Mouse (Mus musculus): ENCODE data around the gene Creld2.
"Not testable (repeated sequence)": the region's sequence is repeated elsewhere in the genome, so short reads cannot be mapped to it uniquely, and the experiment has no call there.

The Creld2 gene

DNA sequence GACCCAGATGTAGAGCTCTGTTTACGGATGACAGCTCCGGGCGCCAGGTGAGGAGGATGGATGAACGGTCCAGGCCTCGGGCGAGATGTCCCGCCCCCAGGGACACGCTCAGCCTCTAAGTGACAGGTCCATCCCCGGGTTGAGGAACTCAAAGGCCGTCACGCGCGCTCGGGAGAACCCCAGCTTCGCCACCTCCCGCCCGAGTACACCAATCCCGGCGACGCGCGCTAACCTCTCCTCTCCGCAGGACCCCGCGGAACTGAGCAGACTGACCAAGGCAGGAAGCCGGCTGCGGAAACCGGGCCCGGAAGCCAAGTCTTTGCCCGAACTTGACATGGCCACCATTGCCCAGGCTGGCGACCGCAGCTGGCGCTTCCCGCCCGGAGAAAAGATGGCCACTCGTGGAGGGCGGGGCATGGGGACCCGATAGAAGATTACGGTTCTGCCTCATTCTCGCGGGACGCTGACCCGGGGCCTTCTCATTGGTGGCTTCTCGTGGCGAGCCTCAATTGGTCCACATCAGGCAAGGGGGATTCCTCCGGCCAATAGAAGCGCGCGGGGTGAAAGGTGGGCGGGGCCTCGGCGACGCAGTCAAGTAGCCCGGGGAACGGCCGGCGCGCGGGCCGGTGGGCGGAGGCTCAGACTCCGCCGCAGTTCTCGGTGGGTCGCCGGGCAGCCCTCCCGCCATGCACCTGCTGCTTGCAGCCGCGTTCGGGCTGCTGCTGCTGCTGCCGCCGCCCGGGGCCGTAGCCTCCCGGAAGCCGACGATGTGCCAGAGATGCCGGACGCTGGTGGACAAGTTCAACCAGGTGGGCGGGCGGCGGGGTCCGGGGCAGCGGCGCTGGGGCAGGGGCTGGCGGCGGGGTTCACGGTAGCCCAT is at the start of gene Creld2, which contains the start of gene Alg12:
Gene Creld2, plus strand, starts transcription at position 621 of the 880 bp plus-strand sequence.
Gene Alg12, minus strand, starts transcription at position 293 of the 880 bp plus-strand sequence.
- in situ Hi-C loops (cut with MboI; ENCODE audit: low pct_unique_long_range_greater_than_20kb in 1 of 2, low sequenced_read_pairs in 2 of 2, unreplicated experiment in 1 of 2) = no loop called here

DNA sequence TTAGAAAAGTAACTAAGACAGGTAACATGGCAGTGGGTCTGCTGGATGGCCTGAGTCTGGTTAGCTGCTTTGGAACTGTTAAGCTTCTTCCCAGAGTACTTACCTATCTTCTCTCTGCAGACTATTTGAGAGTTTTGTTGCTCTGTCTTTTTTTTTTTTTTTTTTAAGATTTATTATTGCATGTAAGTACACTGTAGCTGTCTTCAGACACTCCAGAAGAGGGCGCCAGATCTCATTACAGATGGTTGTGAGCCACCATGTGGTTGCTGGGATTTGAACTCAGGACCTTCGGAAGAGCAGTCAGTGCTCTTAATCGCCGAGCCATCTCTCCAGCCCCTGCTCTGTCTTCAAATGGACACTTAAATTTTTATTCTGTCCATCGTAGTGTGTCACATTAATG is 44.8 kb upstream of the Creld2 start:
- in situ Hi-C loops (cut with MboI; ENCODE audit: low pct_unique_long_range_greater_than_20kb in 1 of 2, low sequenced_read_pairs in 2 of 2, unreplicated experiment in 1 of 2) = not testable (repeated sequence)

DNA sequence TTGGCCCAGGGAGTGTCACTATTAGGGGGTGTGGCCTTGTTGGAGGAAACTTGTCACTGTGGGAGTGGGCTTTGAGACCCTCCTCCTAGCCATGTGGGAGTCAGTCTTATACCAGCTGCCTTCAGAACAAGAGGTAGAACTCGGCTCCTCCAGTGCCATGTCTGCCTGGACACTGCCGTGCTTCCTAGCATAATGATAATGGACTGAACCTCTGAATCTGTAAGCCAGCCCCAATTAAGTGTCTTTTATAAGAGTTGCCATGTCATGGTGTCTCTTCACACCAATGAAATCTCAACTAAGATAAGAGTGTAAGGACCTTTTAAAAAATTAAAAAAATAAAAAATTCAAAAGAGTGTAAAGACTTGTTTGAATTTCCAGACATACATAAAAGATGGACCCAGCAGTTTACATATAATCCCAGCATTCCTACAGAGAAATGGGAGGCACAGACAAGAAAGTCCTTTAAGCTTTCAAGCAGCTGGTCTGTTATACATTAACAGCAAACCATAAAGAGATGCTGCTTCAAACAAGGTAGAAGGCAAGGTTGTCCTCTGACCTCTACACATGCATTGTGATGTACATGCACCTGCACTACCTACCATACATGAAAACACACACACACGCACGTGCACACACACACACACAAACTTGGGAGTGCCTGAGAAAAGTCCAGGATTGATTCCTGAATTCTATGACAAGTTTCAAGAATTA is 27.2 kb upstream of the Creld2 start:
- in situ Hi-C loops (cut with MboI; ENCODE audit: low pct_unique_long_range_greater_than_20kb in 1 of 2, low sequenced_read_pairs in 2 of 2, unreplicated experiment in 1 of 2) = no loop called here

DNA sequence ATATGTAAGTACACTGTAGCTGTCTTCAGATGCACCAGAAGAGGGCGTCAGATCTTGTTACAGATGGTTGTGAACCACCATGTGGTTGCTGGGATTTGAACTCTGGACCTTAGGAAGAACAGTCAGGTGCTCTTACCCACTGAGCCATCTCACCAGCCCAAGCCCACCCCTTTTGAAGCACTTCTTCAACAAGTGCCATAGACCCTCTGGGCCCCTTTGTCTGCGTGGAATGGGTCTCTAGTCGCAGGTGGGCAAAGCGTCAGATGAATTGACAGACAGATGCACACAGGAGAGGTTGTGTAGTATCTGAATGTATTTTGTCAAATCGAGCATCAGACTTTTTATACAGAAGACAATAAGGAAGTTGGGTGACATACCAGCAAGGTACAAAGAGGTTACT is 24.7 kb upstream of the Creld2 start:
- in situ Hi-C loops (cut with MboI; ENCODE audit: low pct_unique_long_range_greater_than_20kb in 1 of 2, low sequenced_read_pairs in 2 of 2, unreplicated experiment in 1 of 2) = not testable (repeated sequence)

DNA sequence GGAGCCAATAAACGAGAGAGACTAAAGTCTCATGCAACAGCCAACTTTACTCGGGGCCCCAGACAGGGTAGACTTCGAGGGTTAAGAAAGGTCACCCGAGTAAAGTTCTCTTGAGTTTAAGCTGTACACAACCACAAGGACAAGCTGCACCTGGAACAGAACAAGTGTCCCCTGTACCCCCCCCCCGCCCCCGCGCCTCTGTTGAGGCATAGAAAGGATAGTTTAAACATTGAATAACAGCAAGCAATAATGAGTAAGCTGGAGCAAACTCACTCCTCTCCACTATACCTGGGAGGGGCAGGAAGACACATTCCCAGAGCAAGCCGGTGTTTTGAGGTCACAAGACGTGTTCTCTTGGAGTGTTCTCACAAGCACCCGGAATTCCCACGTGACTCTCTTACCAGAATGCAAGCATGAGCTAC is 19.5 kb upstream of the Creld2 start:
- in situ Hi-C loops (cut with MboI; ENCODE audit: low pct_unique_long_range_greater_than_20kb in 1 of 2, low sequenced_read_pairs in 2 of 2, unreplicated experiment in 1 of 2) = no loop called here

DNA sequence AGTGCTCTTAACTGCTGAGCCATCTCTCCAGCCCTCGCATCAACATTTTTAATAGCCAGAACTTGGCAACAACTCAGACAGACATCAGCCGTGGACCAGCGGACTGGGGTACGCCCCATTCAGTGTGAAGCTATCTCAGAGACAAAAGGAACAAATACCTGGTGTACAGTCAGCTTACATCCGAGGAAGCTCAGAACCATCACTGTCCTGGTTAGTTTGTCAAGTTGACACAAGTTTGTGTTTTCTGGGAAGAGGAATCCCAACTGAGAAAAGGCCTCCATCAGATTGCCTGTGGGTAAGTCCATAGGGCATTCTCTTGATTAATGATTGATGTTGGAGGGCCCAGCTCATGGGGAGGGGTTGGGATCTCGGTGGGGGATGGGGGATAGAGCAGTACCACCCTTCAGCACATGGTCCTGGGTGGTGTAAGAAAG is 18.5 kb upstream of the Creld2 start:
- in situ Hi-C loops (cut with MboI; ENCODE audit: low pct_unique_long_range_greater_than_20kb in 1 of 2, low sequenced_read_pairs in 2 of 2, unreplicated experiment in 1 of 2) = no loop called here

DNA sequence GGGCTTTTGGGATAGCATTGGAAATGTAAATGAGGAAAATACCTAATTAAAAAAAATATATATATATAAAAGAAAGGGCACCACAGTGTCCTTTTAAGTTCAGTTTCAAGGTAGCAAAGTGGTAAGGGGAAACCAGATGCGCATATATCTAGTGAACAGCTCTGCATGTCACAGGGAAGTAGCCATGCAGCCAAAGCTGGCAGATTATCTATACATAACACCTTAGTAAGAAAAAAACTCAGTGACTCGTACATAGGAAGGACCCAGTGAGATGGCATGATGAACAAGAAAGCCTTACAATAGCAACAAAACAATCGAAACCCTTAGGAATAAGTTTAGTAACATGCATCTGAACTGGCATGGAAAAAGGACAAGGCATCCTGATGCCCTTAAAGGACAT is 17.5 kb upstream of the Creld2 start:
- in situ Hi-C loops (cut with MboI; ENCODE audit: low pct_unique_long_range_greater_than_20kb in 1 of 2, low sequenced_read_pairs in 2 of 2, unreplicated experiment in 1 of 2) = no loop called here

DNA sequence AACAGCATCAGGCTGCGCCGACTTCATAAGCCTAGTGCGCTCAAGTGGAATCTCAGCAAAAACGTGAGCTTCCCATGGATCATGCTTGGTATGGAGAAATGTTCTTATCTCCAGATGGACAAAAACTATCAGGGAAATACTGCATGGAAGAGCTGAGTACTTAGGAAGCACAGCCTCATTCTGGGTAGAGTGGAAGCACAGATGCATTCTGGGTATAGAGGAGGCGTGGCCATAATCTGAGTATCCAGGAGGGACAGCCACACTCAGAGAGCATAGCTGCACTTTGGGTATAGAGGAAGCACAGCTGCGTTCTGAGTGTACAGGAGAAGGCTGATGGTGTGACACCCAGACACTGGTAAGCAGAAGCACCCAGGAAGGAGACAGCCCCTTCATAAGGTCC is 17.1 kb upstream of the Creld2 start:
- in situ Hi-C loops (cut with MboI; ENCODE audit: low pct_unique_long_range_greater_than_20kb in 1 of 2, low sequenced_read_pairs in 2 of 2, unreplicated experiment in 1 of 2) = no loop called here

DNA sequence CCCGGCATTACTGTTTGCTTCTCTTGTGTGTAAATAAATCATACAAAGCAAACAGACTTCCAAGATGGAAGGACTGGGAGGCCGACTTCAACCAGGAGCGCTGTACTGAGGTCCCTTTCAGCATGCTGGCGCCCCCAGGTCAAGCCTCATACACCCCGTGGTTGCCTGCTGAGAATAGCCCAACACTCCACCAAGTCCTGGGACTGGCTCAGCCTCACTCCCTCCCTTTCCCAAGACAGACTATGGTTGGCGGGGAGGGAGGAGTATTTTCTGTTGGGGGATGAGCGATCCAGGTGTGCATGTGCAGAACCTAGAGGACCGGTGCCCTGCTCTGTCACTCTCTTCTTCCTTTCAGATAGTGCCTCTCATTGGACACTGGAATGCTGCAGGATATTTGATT is 11.3 kb upstream of the Creld2 start:
- in situ Hi-C loops (cut with MboI; ENCODE audit: low pct_unique_long_range_greater_than_20kb in 1 of 2, low sequenced_read_pairs in 2 of 2, unreplicated experiment in 1 of 2) = loop anchor here in 1 of 2 experiments (5.0 kb wide), 1 partner anchor 41 kb away; no protein-coding TSS in a partner anchor

DNA sequence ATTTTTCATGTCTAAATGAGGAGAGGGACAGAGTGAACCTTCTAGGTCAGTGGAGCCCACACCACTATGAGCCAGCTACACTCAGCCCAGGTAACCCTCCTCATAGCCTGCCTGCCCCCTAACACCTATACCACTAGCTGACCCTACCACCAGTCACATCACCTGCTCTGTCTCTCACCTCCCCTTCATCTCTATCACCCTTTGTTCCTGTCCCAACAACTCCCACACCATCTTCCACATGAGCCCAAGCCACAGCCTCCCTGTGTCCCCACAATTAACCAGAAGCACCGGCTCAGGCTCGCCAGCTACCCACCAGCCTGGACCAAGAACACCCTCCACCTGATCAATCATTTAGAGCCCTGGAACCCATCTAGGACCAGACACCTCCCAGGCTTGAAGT is 9.1 kb upstream of the Creld2 start:
- in situ Hi-C loops (cut with MboI; ENCODE audit: low pct_unique_long_range_greater_than_20kb in 1 of 2, low sequenced_read_pairs in 2 of 2, unreplicated experiment in 1 of 2) = no loop called here

DNA sequence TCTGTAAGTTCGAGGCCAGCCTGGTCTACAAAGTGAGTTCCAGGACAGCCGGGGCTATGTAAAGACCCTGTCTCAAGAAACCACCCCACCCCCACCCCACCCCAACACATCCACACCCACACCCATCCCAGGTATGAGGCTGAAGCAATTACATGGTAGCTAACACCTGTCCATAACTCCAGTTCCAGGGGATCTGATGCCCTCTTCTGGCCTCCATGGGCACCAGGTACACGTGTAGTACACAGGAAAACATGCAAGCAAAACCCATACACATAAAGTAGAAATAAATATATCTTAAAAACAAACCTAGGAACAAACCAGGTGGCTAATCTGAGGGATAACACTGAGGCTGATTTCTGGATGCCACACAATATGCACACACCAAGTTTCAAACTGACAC is 6.2 kb upstream of the Creld2 start:
- in situ Hi-C loops (cut with MboI; ENCODE audit: low pct_unique_long_range_greater_than_20kb in 1 of 2, low sequenced_read_pairs in 2 of 2, unreplicated experiment in 1 of 2) = no loop called here

DNA sequence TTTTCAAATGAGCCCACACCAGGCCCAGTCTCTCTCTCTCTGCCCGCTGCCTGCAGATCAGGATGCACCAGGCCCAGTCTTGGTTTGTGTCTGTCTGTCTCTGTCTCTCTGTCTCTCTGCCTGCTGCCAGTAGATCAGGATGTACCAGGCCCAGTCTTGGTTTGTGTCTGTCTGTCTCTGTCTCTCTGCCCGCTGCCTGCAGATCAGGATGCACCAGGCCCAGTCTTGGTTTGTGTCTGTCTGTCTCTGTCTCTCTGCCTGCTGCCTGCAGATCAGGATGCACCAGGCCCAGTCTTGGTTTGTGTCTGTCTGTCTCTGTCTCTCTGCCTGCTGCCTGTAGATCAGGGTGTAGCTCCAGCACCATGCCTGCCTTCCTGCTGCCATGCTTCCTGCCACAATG is 5.6 kb upstream of the Creld2 start:
- in situ Hi-C loops (cut with MboI; ENCODE audit: low pct_unique_long_range_greater_than_20kb in 1 of 2, low sequenced_read_pairs in 2 of 2, unreplicated experiment in 1 of 2) = not testable (repeated sequence)

DNA sequence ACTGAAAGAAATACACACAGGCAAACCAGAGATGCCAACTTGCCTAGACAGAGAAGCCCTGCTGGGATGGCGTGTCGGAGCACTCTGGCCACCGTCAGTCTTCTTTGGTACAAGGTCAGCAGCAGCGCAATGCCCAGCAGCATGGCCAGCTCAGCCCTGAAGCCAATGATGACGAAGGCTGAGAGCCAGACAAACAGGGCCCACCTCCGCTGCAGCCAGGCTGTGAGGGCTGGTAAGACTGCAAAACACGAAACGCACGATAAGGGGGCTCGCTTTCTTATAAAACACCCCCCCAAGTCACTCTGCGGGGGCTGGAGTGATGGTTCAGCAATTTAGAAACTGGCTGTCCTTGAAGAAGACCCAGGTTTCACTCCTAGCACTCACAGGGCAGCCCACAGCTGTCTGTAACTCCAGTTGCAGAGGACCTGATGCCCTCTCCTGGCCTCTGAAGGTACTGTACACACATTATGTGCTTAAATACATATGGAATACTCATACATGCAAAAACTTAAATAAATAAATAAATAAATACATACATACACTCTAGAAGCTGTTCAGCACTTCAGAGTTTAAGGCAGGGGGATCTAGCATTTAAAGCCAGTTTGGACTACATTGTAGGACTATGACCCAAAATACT is 4.9 kb upstream of the Creld2 start:
- in situ Hi-C loops (cut with MboI; ENCODE audit: low pct_unique_long_range_greater_than_20kb in 1 of 2, low sequenced_read_pairs in 2 of 2, unreplicated experiment in 1 of 2) = no loop called here

DNA sequence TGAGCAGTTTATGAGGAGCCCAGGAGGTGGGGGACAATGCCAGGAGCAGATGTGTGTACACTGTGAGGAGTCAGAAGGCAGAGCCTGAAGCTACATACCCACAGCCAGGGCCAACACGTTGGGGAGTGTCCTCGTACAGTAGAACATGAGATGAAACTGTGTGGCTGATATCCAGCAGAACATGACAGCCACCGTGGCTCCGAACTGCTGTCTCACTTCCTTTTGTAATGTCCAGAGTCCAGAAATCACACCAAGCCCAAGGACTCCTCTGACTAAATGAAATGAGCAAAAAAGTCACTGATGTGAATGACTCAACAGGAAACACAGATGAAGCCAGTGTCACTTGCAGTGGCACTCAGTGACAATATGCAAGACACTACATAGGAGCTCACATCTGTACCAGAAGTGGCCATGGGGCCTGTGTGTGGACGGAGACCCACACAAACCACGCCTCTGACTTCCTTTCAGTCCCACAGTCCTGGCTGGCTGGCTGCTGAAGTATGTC is 4.2 kb upstream of the Creld2 start:
- in situ Hi-C loops (cut with MboI; ENCODE audit: low pct_unique_long_range_greater_than_20kb in 1 of 2, low sequenced_read_pairs in 2 of 2, unreplicated experiment in 1 of 2) = no loop called here

DNA sequence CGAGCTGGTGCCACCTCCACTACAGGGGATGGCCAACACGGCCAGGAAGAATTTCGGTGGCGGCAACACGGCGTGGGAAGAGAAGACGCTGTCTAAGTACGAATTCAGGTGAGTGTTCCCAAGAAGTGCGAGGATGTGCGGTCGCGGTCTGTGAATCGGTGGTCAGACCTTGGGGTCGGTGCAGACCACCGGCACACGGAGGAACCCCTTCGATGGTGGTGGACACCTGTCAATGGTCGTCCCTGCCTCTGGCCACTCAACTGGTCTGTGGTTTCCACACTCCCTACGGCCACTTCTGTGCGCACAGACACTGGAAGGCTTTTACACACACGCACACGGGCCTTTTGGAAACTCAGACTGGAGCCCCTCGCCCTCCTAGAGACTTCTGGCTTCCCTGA is 459 bp downstream of the Creld2 start:
- in situ Hi-C loops (cut with MboI; ENCODE audit: low pct_unique_long_range_greater_than_20kb in 1 of 2, low sequenced_read_pairs in 2 of 2, unreplicated experiment in 1 of 2) = loop anchor here (10.0 kb wide), 2 partner anchors 55 to 245 kb away; no protein-coding TSS in a partner anchor

DNA sequence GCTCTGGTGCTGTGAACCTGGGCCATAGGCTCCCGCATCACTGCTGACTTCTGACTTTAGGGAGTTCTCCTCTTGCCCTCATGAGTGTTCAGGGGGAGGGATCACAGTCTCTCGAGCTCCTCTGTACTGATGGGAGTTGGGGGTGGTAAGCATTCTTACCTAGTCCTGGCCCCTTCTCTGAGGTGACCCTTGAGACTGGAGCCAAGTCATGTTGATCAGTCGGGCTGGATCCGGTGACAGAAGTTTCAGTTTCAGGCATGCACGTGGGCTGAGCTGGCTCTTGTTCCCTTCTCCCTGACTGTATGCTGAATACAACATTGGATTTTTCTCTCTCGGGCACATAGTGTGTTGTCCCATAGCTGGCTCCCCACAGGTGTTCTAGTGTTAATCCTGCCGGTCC is 2.0 kb downstream of the Creld2 start:
- in situ Hi-C loops (cut with MboI; ENCODE audit: low pct_unique_long_range_greater_than_20kb in 1 of 2, low sequenced_read_pairs in 2 of 2, unreplicated experiment in 1 of 2) = loop anchor here (10.0 kb wide), 2 partner anchors 53 to 243 kb away; no protein-coding TSS in a partner anchor

DNA sequence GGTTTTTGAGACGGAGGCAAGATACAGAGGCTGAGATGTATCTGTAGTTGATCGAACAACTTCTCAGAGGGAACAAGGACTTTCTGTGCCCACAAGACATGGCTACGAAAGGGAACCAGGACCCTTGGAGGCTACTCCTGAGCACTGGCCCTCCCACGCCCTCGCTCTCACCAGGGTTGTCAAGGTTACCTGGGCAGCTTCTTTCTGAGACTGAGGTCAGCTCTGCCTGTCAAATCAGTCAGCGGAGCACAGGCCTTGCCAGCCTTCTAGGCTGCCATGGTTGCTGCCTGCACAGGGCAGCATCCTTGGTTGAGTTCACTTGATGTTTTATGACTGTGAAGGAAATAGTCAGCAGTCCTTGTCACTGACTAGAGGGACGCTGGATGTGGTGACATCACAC is 3.1 kb downstream of the Creld2 start:
- in situ Hi-C loops (cut with MboI; ENCODE audit: low pct_unique_long_range_greater_than_20kb in 1 of 2, low sequenced_read_pairs in 2 of 2, unreplicated experiment in 1 of 2) = loop anchor here (10.0 kb wide), 2 partner anchors 52 to 242 kb away; no protein-coding TSS in a partner anchor

DNA sequence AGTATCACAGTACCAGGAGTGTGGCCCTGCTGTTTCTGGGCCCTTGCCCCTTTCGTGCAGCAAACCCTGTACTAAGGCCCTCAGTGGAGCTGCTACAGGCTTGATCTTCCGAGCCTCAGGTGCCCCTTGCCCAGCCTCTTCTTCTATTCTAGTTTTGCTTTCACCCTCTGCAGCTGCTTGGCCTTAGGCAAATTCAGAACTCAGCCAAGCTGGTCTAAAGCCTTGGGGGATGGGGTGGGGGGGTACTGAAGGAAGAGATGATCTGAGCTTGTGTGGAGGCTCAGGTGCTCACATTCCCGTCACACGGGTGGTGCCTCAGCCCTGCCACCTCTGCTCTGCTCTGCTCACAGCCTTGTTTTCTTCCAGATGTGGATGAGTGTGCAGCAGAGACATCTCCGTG is 3.9 kb downstream of the Creld2 start:
- in situ Hi-C loops (cut with MboI; ENCODE audit: low pct_unique_long_range_greater_than_20kb in 1 of 2, low sequenced_read_pairs in 2 of 2, unreplicated experiment in 1 of 2) = loop anchor here (10.0 kb wide), 2 partner anchors 51 to 241 kb away; no protein-coding TSS in a partner anchor

DNA sequence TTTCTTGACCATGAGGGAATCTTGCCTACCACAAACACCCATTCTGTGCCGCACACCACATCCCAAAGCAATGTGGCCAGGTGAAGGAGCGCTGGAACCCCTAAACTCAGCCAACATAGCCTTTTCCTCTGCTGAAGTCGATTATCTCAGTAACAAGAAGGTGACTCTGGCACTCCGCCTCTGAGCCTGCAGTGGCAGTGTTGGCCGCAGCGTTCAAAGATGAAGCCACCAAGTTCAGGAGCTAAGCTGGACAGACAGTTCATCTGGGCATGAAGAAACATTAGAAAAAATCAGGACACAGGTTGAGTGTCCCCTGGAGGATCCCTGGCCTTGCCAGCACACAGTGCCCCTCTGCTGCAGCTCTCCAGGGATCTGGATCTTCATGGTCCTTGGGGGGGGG is 8.0 kb downstream of the Creld2 start:
- in situ Hi-C loops (cut with MboI; ENCODE audit: low pct_unique_long_range_greater_than_20kb in 1 of 2, low sequenced_read_pairs in 2 of 2, unreplicated experiment in 1 of 2) = loop anchor here (5.0 to 10.0 kb wide), 3 partner anchors 47 to 237 kb away; no protein-coding TSS in a partner anchor
